Mouse (Mus musculus) E14TG2a.4 (cell line): ENCODE results near the gene Msh5.
A peak's percentile ranks its signal among the peaks of the same experiment; 100 is the strongest.

Experiments used
- H3K27me3 ChIP-seq: 2 replicates; pipeline ENCODE4 v1.6.1; 2014; ENCODE audit warnings: low read length, control low read depth; ENCODE audit not compliant: insufficient read depth
- H3K36me3 ChIP-seq: 2 replicates; pipeline ENCODE4 v1.6.1; 2014; ENCODE audit warnings: low read length, control low read depth; ENCODE audit not compliant: insufficient read depth
- H3K4me1 ChIP-seq: replicated peaks from 2 replicates; pipeline ENCODE4 v1.6.1; 2014; ENCODE audit warnings: low read depth, low read length, control low read depth
- H3K4me3 ChIP-seq: replicated peaks from 2 replicates; pipeline ENCODE4 v1.5.1; 2014; ENCODE audit warnings: mild to moderate bottlenecking, low read length
- H3K9me3 ChIP-seq: 2 replicates; pipeline ENCODE4 v1.6.1; 2014; ENCODE audit warnings: low read length, control low read depth
- CTCF ChIP-seq: conservative IDR thresholded peaks from 2 replicates; pipeline ENCODE4 v1.5.1; 2014; ENCODE audit warnings: low read length
- NANOG ChIP-seq: IDR thresholded peaks from 2 replicates; pipeline ENCODE4 v1.6.1; 2014; ENCODE audit warnings: borderline replicate concordance, low read length, mixed read lengths
- POU5F1 ChIP-seq: IDR thresholded peaks from 2 replicates; pipeline ENCODE4 v1.6.1; 2014; ENCODE audit warnings: low read length, borderline replicate concordance

Gene Msh5

DNA sequence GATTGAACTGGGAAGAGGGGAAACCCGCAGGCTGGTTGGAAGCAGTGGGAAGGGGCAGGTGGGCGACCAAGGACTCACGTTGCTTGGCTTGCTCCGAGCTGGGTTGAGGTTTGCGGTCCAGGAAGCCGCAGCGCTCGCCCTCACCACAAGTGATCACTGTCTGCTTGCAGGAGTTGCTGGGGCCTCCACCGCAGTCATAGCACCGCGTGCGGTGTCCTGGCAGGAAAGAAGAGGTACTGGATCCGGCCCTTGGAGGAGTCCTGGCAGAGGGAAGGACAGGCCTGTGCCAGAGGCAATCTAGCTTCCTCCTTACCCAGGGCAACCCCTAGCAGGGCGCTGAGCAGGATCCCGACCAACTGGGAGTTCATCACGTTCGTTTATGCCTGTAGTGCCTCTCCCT lies 27.6 kb upstream of the Msh5 start:
- H3K27me3 ChIP-seq = peaks cover 3% of the 10 kb centered on the region; the same call in 1 of the 2 replicates
- no peak for TF ChIP-seq CTCF
- TF ChIP-seq NANOG = no peak
- no peak for TF ChIP-seq POU5F1
- H3K9me3 ChIP-seq = no peaks in the 10 kb centered on the region
- 0 out of 2 replicates have a peak, but pooled peaks cover 3% of the 10 kb centered on the region for H3K36me3 ChIP-seq
- H3K4me3 ChIP-seq = peak overlapping the region; percentile 73
- peaks cover 85% of the 10 kb centered on the region for H3K4me1 ChIP-seq

DNA sequence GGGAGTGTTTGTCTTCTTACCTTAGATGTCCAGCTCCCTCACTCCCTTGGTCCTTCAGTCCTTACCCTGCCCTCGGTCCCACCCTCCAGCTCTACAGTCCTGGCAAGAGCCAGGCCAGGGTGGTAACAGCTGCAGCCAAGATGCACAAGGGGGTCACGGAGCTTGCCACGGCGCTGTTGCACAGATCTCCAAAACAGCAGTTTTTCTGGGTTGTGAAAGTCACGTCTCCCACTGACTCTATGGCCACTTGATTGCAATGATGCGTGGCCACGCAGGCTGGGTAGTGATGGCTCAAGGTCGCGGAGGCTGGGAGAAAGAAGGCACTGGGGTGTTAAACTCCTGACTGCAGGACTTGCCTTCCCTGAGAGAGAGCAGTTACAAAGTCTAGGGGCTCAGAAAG lies 24.9 kb upstream of the Msh5 start:
- Histone ChIP-seq H3K4me3 (no peak overlapping the region), H3K27me3 (peaks cover 28% of the 10 kb centered on the region), H3K36me3 (no peaks in the 10 kb centered on the region), H3K9me3 (no peaks in the 10 kb centered on the region), H3K4me1 (peaks cover 87% of the 10 kb centered on the region)
- TF ChIP-seq NANOG (no peak), POU5F1 (no peak), CTCF (no peak)

DNA sequence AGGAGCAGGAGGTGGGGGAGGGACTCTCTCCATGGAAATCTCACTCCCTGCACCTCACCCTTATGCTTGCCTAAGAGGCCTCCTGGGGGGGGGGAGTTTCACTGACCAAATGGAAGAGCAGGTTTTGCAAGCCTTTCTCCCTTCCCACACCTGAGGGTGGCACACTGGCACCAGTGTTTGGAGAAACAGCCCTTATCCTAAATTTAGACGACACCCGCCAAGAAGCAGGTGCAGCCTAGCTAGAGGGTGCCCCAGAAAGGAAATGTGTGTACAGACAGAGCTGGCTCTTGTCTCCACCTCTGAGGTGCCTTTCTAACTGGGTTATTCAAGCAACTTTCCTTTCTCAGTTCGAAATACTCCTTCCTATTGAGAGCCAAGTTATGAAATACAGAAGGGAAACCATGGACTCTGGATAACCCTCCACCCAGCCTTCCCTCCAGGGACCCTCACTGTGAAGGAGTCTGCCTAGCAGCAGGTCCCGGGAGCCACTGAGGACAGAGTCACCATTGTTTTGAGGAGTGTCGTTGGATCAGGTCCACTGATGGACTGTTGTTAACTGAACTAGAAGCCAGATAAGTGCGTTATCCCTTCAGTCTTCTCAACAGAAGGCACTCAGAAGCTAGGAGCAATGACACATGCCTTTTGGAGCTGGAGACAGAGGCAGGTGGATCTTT lies 24.1 kb upstream of the Msh5 start:
- Histone ChIP-seq H3K27me3 (peaks cover 31% of the 10 kb centered on the region), H3K4me3 (no peak overlapping the region; the same call in 1 of the 2 replicates), H3K36me3 (no peaks in the 10 kb centered on the region), H3K9me3 (no peaks in the 10 kb centered on the region), H3K4me1 (peaks cover 86% of the 10 kb centered on the region)
- TF ChIP-seq CTCF = no peak
- TF ChIP-seq NANOG = no peak
- TF ChIP-seq POU5F1 = no peak

DNA sequence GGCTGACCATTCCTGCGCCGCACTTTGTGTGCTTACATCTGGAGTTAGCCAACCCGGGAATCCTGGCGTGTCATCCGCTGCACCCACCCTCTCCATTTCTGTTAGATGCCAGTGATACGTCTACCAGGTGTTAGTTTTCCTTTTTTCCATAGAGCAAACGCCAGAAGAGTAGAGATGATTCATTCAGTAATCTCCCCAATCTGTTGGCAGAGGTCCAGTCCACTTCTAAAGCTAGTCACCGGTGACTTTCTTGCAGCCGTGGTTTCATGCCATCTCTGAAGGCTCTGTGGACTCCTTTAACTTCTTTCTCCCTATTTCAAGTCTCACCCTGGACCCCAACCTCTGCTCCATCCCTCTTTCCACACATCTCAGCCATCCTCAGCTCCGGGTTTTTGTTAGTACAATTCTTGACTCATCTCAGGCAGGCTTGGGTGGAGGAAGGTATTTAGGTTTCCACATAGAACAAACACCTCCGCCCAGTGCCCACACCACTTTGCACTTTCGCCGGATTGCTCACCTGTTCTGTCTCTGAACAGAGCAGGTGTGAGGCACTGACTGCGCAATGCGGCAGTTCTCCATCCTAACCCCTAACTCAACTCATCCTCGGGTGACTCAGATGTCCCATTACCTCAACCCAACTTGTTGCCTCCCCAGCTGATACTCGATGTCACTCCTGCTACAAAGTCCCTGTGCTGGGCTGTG lies 21.8 kb upstream of the Msh5 start:
- no peak overlapping the region for H3K4me3 ChIP-seq
- peaks cover 2% of the 10 kb centered on the region for H3K36me3 ChIP-seq
- peaks cover 85% of the 10 kb centered on the region for H3K4me1 ChIP-seq
- peaks cover 34% of the 10 kb centered on the region for H3K27me3 ChIP-seq
- TF ChIP-seq NANOG = no peak
- TF ChIP-seq POU5F1 = no peak
- TF ChIP-seq CTCF = no peak
- no peaks in the 10 kb centered on the region for H3K9me3 ChIP-seq

DNA sequence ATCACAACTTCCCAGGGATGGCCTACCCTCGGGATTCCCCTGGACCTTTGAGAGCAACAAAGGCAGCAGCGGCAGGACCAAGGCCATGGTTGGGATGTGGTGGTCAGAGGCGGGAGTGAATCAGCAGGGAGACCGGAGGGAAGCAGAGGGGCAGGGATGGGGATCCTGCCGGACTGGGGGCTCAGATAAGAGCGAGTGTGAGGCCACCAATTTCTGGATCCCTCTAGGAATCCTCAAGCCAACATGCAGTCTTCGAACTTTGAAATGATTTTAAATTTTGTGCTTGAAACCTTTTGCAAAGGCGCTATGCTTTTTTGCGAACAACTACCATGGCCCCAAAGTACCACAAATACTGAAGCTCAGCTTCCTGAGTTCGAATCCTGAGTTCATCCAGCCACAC lies 19.5 kb upstream of the Msh5 start, which contains the start of gene Mpig6b:
Gene Mpig6b (minus strand): TSS at position 101 of the 400 bp plus-strand sequence.
- TF ChIP-seq POU5F1 = no peak
- no peak for TF ChIP-seq CTCF
- no peak for TF ChIP-seq NANOG

DNA sequence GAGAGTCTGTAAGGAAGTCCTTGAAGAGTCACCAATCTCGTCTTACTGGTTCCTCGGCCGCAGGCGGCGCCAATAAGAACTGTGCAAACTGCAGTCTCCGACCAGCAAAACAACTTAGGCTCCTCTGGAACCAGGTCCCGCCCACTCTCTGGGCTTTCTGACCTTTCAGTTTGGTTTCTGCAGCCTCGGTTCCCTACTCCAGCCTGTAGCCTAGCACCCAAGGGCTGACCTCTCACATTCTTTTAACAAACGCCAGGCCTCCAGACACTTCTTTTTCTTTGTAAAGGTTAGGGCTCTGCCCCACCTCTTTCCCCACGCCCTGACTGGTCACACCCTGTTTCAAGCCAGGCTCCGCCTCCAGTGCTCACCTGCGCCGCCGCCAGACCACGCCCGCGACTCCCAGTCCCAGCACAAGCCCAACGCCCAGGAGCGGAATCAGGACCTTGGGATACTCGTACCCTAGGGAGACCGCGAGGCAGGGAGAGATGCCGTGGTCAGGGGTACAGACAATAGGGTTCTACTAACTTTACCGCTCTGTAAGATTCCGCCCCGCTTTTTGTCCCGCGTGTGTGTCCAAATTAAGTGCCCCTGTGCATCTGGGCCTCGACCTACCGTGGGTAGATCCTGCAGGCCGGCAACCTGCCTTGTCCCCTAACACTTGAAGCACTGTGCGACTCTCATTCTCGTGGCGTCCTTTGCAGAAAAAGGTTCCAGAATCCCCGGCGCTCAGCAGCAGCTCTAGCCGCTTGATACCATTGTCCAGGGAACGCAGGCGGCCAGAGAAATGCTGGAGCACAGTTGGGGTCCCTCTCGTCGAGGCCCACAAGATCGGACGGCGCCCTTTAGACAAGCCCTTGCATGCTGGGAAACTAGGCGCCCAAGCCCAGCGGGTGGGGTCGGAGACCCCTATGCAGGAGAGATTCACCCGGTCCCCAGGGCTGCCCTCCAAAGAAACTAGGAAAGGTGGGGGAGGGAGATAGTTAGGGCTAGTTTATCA lies 18.7 kb upstream of the Msh5 start, which contains the start of gene Ly6g6c:
Gene Ly6g6c (plus strand): TSS at position 438 of the 997 bp plus-strand sequence.
- Histone ChIP-seq H3K4me3 (peak within 1 kb of the TSS; percentile 76), H3K36me3 (peaks cover 24% of the 10 kb centered on the region), H3K4me1 (peaks cover 89% of the 10 kb centered on the region), H3K27me3 (peaks cover 37% of the 10 kb centered on the region), H3K9me3 (no peaks in the 10 kb centered on the region)
- no peak for TF ChIP-seq CTCF
- TF ChIP-seq POU5F1 = no peak
- TF ChIP-seq NANOG = no peak

More for the DNA sequence above, 19.5 kb upstream of the Msh5 start, which contains the start of gene Mpig6b:
- Histone ChIP-seq H3K27me3 (peaks cover 34% of the 10 kb centered on the region), H3K4me1 (peaks cover 89% of the 10 kb centered on the region), H3K9me3 (no peaks in the 10 kb centered on the region), H3K36me3 (peaks cover 17% of the 10 kb centered on the region), H3K4me3 (peak within 1 kb of the TSS; percentile 76)

DNA sequence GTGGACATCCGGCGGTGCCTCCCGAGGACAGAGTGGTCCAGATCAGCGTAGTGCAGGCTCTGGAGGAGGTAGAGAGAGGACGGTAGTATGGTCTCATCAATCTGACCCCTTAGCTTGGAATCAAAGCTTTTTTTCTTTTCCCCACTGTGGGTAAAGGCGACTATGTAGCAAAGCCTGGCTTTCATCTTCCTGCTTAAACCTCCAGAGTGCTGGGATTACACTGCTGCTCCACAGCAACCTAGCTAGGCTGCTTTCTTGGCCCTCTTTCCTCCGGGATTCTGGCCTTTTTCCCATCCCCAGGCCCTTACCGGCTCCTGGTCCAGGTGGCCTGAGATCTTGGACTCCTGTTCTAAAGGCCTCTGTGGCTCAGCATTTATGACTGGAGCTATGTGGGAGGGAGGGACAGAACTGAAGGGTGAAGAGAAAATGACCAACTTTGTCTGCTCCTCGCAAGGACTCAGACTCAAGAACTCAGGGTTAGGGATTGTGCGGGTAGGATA lies 17.9 kb upstream of the Msh5 start:
- peaks cover 87% of the 10 kb centered on the region for H3K4me1 ChIP-seq
- TF ChIP-seq CTCF = no peak
- peaks cover 26% of the 10 kb centered on the region for H3K36me3 ChIP-seq
- peaks cover 40% of the 10 kb centered on the region for H3K27me3 ChIP-seq
- no peaks in the 10 kb centered on the region for H3K9me3 ChIP-seq
- peak overlapping the region; percentile 76 for H3K4me3 ChIP-seq

DNA sequence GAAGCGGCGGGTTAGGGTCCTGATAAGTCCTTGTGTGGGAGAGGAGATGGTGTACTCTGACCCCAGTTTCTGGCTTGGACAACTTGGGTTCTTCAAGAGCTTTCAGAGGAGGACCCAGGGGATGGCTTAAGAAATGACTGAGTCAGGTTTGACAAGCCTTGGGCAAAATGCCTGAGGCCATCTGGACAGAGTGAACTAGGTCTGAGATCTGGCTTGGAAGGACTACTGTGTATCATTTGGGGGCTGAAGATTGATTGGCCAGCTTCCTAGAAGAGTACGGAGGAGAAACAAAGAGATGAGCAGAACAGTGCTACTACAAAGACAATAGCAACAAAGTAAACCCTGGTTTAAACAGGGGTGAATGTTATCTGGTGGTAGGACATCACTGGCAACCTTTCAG lies 16.9 kb upstream of the Msh5 start:
- H3K4me3 ChIP-seq = 0 out of 2 replicates have a peak overlapping the region, but pooled peaks have one; percentile 4
- H3K9me3 ChIP-seq = no peaks in the 10 kb centered on the region
- TF ChIP-seq NANOG (no peak), POU5F1 (no peak), CTCF (no peak)
- peaks cover 32% of the 10 kb centered on the region for H3K27me3 ChIP-seq
- peaks cover 81% of the 10 kb centered on the region for H3K4me1 ChIP-seq
- peaks cover 29% of the 10 kb centered on the region for H3K36me3 ChIP-seq
